Mouse (Mus musculus): Measurements from ENCODE around the gene Enox2.

GRCm38 (mm10) chrX:49154280-49154679 is 133.8 kb downstream of the Enox2 start:
- TF ChIP-seq POLR2A (IDR thresholded peaks at IDR 0.05; ENCODE audit: extremely low read depth, insufficient read depth, low read length): no peak
- TF ChIP-seq CTCF (IDR thresholded peaks at IDR 0.05; ENCODE audit: low read depth, low read length): no peak

All from liver, adult 2 months (tissue).